In the genomic region with DNA sequence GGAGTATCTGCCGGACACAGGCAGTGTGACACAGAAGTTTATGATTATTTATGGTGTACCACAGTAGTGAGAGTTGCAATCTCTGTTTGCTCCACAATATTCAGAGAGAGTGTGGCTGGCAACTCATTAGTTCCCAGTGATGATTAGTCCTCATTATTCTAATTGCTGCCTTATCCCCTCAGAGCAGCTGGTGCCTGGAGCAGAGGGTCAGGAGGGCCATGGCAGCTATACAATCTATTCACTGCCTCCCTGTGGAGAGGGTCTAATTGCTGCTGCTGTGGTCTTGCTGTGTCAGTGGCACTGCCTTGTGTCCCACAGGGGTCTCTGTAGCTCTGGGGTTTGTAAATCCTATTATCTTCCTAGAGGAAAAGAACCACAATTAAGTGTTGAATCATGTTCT, we compare ENCODE assay signal across 12 mouse cellular contexts.
DNase-seq lines count a peak whose midpoint lies in the region; ATAC-seq lines count a peak whose summit lies in the region.
"Had no signal": no experiment of that assay in that cellular context is flagged by ENCODE, and none has a peak within 500 bp of the region (broad histone marks: within the 10 kb centered on the region; RNA-seq: fewer than 3 reads in every experiment).

No protein-coding gene starts in this region.

- H3K4me3 ChIP-seq in forebrain, embryonic 11.5 days (ENCODE audit: low read depth, low read length): no peak overlapping the region
- H3K4me3 ChIP-seq in hindbrain, embryonic 16.5 days (ENCODE audit: low read length): no peak overlapping the region

- H3K4me1 ChIP-seq in forebrain, embryonic 11.5 days (replicated peaks; ENCODE audit: control insufficient read depth, insufficient read depth, low read length): no peaks in the 10 kb centered on the region
- no peaks in the 10 kb centered on the region for H3K4me1 ChIP-seq in hindbrain, embryonic 16.5 days (ENCODE audit: control insufficient read depth, insufficient read depth, low read depth, low read length)

- peak; percentile 96 for ATAC-seq in forebrain, embryonic 11.5 days (replicated peaks; ENCODE audit: low FRiP score)
- peak; percentile 88 for ATAC-seq in hindbrain, embryonic 16.5 days
- ATAC-seq: inflammation-experienced regulatory T-cells, adult 6 months; liver, postnatal 0 days had no signal

- H3K27me3 ChIP-seq in forebrain, embryonic 11.5 days (ENCODE audit: control insufficient read depth, insufficient read depth, low read length): no peaks in the 10 kb centered on the region
- no peaks in the 10 kb centered on the region for H3K27me3 ChIP-seq in hindbrain, embryonic 16.5 days (replicated peaks; ENCODE audit: control insufficient read depth, insufficient read depth, low read length)

- no peaks in the 10 kb centered on the region for H3K36me3 ChIP-seq in forebrain, embryonic 11.5 days (ENCODE audit: control insufficient read depth, insufficient read depth, low read length)
- no peaks in the 10 kb centered on the region for H3K36me3 ChIP-seq in hindbrain, embryonic 16.5 days (ENCODE audit: control insufficient read depth, insufficient read depth, low read length)

- H3K27ac ChIP-seq in forebrain, embryonic 11.5 days (ENCODE audit: low read depth, low read length): no peak overlapping the region
- H3K27ac ChIP-seq in hindbrain, embryonic 16.5 days (ENCODE audit: low read depth, low read length): no peak overlapping the region

- WGBS in forebrain, embryonic 11.5 days: 36% methylated on average over 1 of the region's 1 CpGs
- WGBS in hindbrain, embryonic 16.5 days: 52% methylated on average over 1 of the region's 1 CpGs

- no peaks in the 10 kb centered on the region for H3K9me3 ChIP-seq in forebrain, embryonic 11.5 days (ENCODE audit: control insufficient read depth, low read length)
- no peaks in the 10 kb centered on the region for H3K9me3 ChIP-seq in hindbrain, embryonic 16.5 days (ENCODE audit: control insufficient read depth, low read length)

- H3K9ac ChIP-seq in forebrain, embryonic 11.5 days (ENCODE audit: low read length): no peak overlapping the region
- no peak overlapping the region for H3K9ac ChIP-seq in hindbrain, embryonic 16.5 days (ENCODE audit: low read depth, low read length)
- H3K9ac ChIP-seq: liver, postnatal 0 days had no signal

- H3K4me2 ChIP-seq in forebrain, embryonic 11.5 days (ENCODE audit: low read depth, low read length, severe bottlenecking): no peak overlapping the region
- no peak overlapping the region for H3K4me2 ChIP-seq in hindbrain, embryonic 16.5 days (ENCODE audit: low read length)
- H3K4me2 ChIP-seq: heart, embryonic 11.5 days had no signal

- DNase-seq in cerebellum, postnatal 10 days: peak; percentile 29 to 57
- DNase-seq in cerebellum, adult 18-20 months: no peak
- DNase-seq in forebrain, embryonic 11.5 days (ENCODE audit: low spot score): peak; percentile 54
- DNase-seq in retina, embryonic 14.5 days (ENCODE audit: low spot score): peak; percentile 83
- no peak for DNase-seq in kidney, adult 11 months
- no peak for DNase-seq in adrenal gland, postnatal 10 days
- no peak for DNase-seq in right cerebral cortex, postnatal 4 days
- DNase-seq: cerebellum, postnatal 36 days; liver, postnatal 0 days had no signal

Comparison
In these comparisons a context has a peak if more than half of its experiments do, and no peak if none do; other contexts are left out.
1. DNase-seq: peak in cerebellum, postnatal 10 days (2 of 2), forebrain, embryonic 11.5 days (single experiment) and retina, embryonic 14.5 days (single experiment); none in cerebellum, adult 18-20 months (0 of 2), kidney, adult 11 months (single experiment), adrenal gland, postnatal 10 days (single experiment) and right cerebral cortex, postnatal 4 days (single experiment).